Mouse (Mus musculus): ENCODE measurements around the gene 4930578C19Rik.
"Not testable (repeated sequence)": the region's sequence is repeated elsewhere in the genome, so short reads cannot be mapped to it uniquely, and the experiment has no call there.

4930578C19Rik gene

DNA sequence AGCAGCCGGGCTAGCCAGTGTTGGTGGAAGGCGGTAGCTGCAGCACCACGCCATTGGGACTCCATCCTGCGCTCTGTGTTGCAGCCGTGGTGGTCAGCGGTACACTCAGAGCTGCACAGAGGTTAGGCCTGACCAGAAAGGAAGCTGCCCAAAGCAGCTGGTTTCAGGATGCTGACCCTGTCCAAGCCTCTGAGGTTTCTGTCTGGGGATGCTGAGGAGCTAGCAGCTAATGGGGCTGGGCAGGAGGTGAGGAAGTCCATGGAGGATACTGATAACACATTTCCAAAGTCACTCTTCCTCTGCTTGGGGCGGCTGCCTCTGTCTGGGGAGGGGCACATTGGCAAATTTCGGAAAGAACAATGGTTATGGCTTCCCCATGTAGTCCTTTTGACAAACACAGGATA is at the start of gene 4930578C19Rik:
Gene 4930578C19Rik (minus strand): TSS at position 200 of the 404 bp plus-strand sequence.
- DNase-seq (ENCODE audit: low spot score) = no peak

- no peak for DNase-seq (ENCODE audit: low spot score)
Observed at GRCm38 (mm10) chrX:18467690-18468089, 6.5 kb upstream of the 4930578C19Rik start.

- DNase-seq (ENCODE audit: low spot score) = no peak
Observed at GRCm38 (mm10) chrX:18462879-18463278, 1.7 kb upstream of the 4930578C19Rik start.

GRCm38 (mm10) chrX:18451559-18451958 is 9.6 kb downstream of the 4930578C19Rik start:
- DNase-seq (ENCODE audit: low spot score) = no peak

DNA sequence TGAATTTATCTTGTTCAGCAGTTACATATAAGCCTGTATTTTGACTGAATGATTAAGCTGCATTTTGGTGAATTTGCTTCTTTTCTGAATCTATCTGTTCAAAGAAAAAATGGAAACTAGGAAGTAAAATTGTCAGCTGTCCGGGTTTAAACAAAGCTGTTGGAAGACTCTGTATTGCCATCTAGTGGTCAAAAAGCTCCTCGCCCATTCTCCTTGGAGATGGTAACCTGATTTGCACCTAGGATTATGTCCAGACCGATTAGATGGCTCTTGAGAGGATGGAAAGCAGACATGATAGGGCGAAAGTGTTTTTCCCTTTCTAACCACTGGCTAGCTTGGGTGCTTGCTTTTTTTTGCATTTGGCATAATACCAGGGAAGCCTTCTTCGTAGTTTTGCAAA is 19.1 kb downstream of the 4930578C19Rik start:
- peak; percentile 87 for DNase-seq (ENCODE audit: low spot score)

- no peak for DNase-seq (ENCODE audit: low spot score)
Observed at GRCm38 (mm10) chrX:18425451-18425850, 35.7 kb downstream of the 4930578C19Rik start.

- DNase-seq (ENCODE audit: low spot score) = no peak
Observed at GRCm38 (mm10) chrX:18423206-18423605, 38.0 kb downstream of the 4930578C19Rik start.

- no peak for DNase-seq (ENCODE audit: low spot score)
Observed at GRCm38 (mm10) chrX:18420161-18420784, 40.9 kb downstream of the 4930578C19Rik start.

DNA sequence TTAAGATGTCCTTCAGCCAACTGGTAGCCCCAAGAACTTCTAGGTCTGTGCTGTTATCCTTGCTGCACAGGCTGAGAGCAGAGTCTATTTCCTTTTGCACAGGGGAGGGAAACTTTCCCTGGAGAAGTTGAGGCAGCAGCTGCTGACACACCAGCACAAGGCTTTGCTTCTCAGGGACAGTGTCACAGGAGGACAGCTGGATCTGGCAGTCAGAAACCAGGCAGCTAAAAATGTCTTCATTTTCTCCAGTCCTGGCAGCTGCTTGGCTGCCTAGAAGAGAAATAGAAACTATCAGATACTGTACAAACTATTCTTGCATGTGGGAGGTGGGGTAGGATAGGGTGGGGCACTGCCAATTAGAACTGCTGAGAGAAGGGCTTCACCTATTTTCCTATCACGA is 42.2 kb downstream of the 4930578C19Rik start:
- DNase-seq (ENCODE audit: low spot score) = no peak

- DNase-seq (ENCODE audit: low spot score) = no peak
Observed at GRCm38 (mm10) chrX:18414560-18414959, 46.6 kb downstream of the 4930578C19Rik start.

- DNase-seq (ENCODE audit: low spot score) = no peak
Observed at GRCm38 (mm10) chrX:18411071-18411840, 49.9 kb downstream of the 4930578C19Rik start.

GRCm38 (mm10) chrX:18409598-18409997 is 51.6 kb downstream of the 4930578C19Rik start:
- DNase-seq (ENCODE audit: low spot score) = no peak

DNA sequence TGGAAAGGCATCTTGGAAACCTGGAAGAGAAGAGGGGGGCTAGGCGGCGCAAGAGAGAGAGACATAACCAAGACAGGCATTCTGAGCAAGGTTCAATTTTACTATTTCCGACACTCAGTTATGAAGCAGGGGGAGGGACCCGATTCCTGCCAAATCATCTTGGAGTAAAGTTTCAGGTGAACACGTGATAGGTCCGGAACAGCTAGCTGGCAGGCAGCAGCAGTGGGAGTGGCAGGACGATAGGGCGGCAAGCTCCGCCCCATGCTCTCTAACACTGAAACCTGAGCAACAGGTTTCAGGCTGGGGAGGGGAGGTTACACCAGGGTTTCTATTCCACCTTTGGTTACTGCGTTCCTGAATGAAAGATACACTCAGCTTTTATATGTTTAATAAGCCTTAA is 58.9 kb downstream of the 4930578C19Rik start:
- DNase-seq (ENCODE audit: low spot score) = no peak

GRCm38 (mm10) chrX:18396700-18397099 is 64.5 kb downstream of the 4930578C19Rik start:
- DNase-seq (ENCODE audit: low spot score) = no peak

DNA sequence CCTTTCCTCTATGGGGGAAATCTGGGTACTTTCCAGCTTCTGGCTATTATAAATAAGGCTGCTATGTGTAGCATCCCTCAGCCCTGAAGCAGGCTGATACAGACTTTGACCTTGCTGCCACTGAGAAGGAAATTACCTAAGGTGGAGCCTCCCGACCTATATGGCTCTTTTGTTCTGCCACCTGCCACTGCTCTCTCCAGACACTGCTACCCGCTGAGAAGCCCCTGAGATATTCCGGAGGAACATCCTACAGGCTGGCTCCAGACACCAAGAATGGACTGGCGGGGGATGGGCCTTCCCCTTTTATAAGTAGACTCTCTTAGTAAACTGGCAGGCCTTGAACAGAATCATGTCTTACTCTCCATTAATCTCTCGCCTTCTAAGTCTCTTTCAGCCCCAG is 77.0 kb downstream of the 4930578C19Rik start:
- not testable (repeated sequence) for DNase-seq (ENCODE audit: low spot score)
